ENCODE assay signal across 8 mouse cellular contexts in the genomic region with DNA sequence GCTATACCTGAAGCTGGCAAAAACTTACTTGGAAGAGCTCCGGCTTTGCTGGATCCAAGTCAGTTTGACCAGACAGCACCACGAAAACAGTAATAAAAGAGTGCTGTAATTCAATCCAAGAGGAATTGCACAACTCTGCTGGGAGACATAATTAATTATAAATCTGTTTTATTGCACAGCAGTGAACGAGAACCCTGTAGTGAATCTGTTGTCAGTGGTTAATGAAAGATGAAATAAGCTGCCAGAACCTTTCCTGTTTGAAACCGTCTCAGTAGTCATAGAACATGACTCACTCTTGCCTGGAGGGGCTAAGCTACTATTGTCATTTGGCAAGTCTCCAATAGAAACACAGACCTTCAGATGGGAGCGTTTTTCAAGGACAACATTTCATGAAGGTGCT. TPM values are rescaled to one million over a fixed set of nuclear protein-coding genes. Genes with fewer than 3 reads are reported as not detected.
DNase-seq lines count a peak whose midpoint lies in the region; ATAC-seq and TF ChIP-seq lines count a peak whose summit lies in the region.

No protein-coding gene starts in this region.

- no peaks in the 10 kb centered on the region for H3K9me3 ChIP-seq in ES-E14 (ENCODE audit: control insufficient read depth, insufficient read depth, low read depth, low read length)
- H3K9me3 ChIP-seq in forebrain, embryonic 12.5 days, result no peaks in the 10 kb centered on the region
- H3K9me3 ChIP-seq in limb, embryonic 10.5 days (replicated peaks), result no peaks in the 10 kb centered on the region

- no peak overlapping the region for H3K27ac ChIP-seq in ES-E14 (ENCODE audit: insufficient read depth, low read depth, low read length, poor library complexity, severe bottlenecking)
- H3K27ac ChIP-seq in forebrain, embryonic 12.5 days, result no peak overlapping the region; the same call in 1 of the 2 replicates
- H3K27ac ChIP-seq in limb, embryonic 10.5 days, result peak overlapping the region; percentile 98
- peak overlapping the region; percentile 98 for H3K27ac ChIP-seq in small intestine, adult 2 months (ENCODE audit: insufficient read depth, low read depth, low read length)

- in situ Hi-C loops in ES-E14 (cut with MboI; ENCODE audit: low sequenced_read_pairs in 2 of 2, unreplicated experiment in 2 of 2), result no loop called here

- DNase-seq in heart, adult 11 months, result peak; percentile 87
- no peak for DNase-seq in heart, postnatal 14 days
- no peak for DNase-seq in ES-E14 (ENCODE audit: low read depth, low spot score)
- no peak for DNase-seq in limb, embryonic 10.5 days (ENCODE audit: low spot score)
- DNase-seq in ovary, postnatal 14 days (ENCODE audit: low spot score), result no peak
- DNase-seq in gastrocnemius, postnatal 14 days, result no peak

- peak overlapping the region; percentile 60; the same call in 1 of the 2 replicates for H3K9ac ChIP-seq in ES-E14 (ENCODE audit: insufficient read depth, low read depth, low read length, poor library complexity, severe bottlenecking)
- peak overlapping the region; percentile 75; the same call in 1 of the 2 replicates for H3K9ac ChIP-seq in forebrain, embryonic 12.5 days

- peak overlapping the region; percentile 98 to 99 for H3K4me3 ChIP-seq in ES-E14 (ENCODE audit: insufficient read depth in 1 of 2, low read depth in 1 of 2, low read length in 2 of 2, poor library complexity in 1 of 2, severe bottlenecking in 1 of 2)
- H3K4me3 ChIP-seq in forebrain, embryonic 12.5 days (replicated peaks), result peak overlapping the region; percentile 69
- H3K4me3 ChIP-seq in limb, embryonic 10.5 days, result peak overlapping the region; percentile 71
- no peak overlapping the region for H3K4me3 ChIP-seq in small intestine, adult 2 months (ENCODE audit: low read depth, low read length)

- 62% methylated on average over 5 of the region's 5 CpGs for WGBS in forebrain, embryonic 12.5 days
- WGBS in limb, embryonic 10.5 days, result 67% methylated on average over 5 of the region's 5 CpGs
- WGBS in small intestine, adult 2 months, result 6% methylated on average over 5 of the region's 5 CpGs

- peaks cover 2 to 3% of the 10 kb centered on the region in 2 experiments; a peak in 2 of 4 replicates for H3K4me1 ChIP-seq in ES-E14 (ENCODE audit: control insufficient read depth in 2 of 2, insufficient read depth in 2 of 2, low read length in 2 of 2, poor library complexity in 1 of 2)
- H3K4me1 ChIP-seq in forebrain, embryonic 12.5 days, result peaks cover 17% of the 10 kb centered on the region
- peaks cover 10% of the 10 kb centered on the region for H3K4me1 ChIP-seq in limb, embryonic 10.5 days
- peaks cover 5% of the 10 kb centered on the region for H3K4me1 ChIP-seq in small intestine, adult 2 months (ENCODE audit: control insufficient read depth, insufficient read depth, insufficient read length, low read length)

- TF ChIP-seq CTCF in small intestine, adult 2 months (IDR thresholded peaks at IDR 0.05; ENCODE audit: extremely low read depth, insufficient read length, insufficient replicate concordance, low read depth, low read length), result no peak

- TF ChIP-seq POLR2A in small intestine, adult 2 months (IDR thresholded peaks at IDR 0.05; ENCODE audit: low read depth, low read length), result no peak

- H3K36me3 ChIP-seq in ES-E14 (ENCODE audit: control insufficient read depth, insufficient read depth, low read length, poor library complexity, severe bottlenecking), result no peaks in the 10 kb centered on the region
- no peaks in the 10 kb centered on the region for H3K36me3 ChIP-seq in forebrain, embryonic 12.5 days (replicated peaks)
- peaks cover 5% of the 10 kb centered on the region; the same call in 1 of the 2 replicates for H3K36me3 ChIP-seq in limb, embryonic 10.5 days
- no peaks in the 10 kb centered on the region for H3K36me3 ChIP-seq in small intestine, adult 2 months (ENCODE audit: control insufficient read depth, insufficient read depth, low read length)

- H3K27me3 ChIP-seq in forebrain, embryonic 12.5 days, result no peaks in the 10 kb centered on the region
- no peaks in the 10 kb centered on the region for H3K27me3 ChIP-seq in limb, embryonic 10.5 days (ENCODE audit: low read depth, poor library complexity, severe bottlenecking)
- no peaks in the 10 kb centered on the region for H3K27me3 ChIP-seq in small intestine, adult 2 months (ENCODE audit: control insufficient read depth, insufficient read depth, low read length)

- intact Hi-C loops in heart, postnatal 14 days (cut with DNase I), result no loop called here
- intact Hi-C loops in gastrocnemius, postnatal 14 days (cut with DNase I; ENCODE audit: low total_unique reads), result no loop called here

- no peak for ATAC-seq in forebrain, embryonic 12.5 days (ENCODE audit: low FRiP score)

- peak overlapping the region; percentile 94 for H3K4me2 ChIP-seq in forebrain, embryonic 12.5 days

TF ChIP-seq in ES-E14, 5 proteins besides CTCF, POLR2A, EP300 and RAD21:
- TF ChIP-seq ZC3H11A (IDR thresholded peaks at IDR 0.05; ENCODE audit: borderline replicate concordance, low read depth, low read length) (no peak), ZNF384 (IDR thresholded peaks at IDR 0.05; ENCODE audit: low read depth, low read length) (no peak), MAFK (IDR thresholded peaks at IDR 0.05; ENCODE audit: insufficient read depth, low read depth, low read length) (no peak), HCFC1 (IDR thresholded peaks at IDR 0.05; ENCODE audit: borderline replicate concordance, insufficient read depth, low read length) (no peak), CHD2 (IDR thresholded peaks at IDR 0.05; ENCODE audit: low read depth, low read length) (no peak)

RNA-seq across cellular contexts. Expression of a gene that starts 0.7 kb away (rescaled TPM):
- total RNA-seq in heart, postnatal 14 days (2021), result 10 to 100 TPM; 20.0 to 20.1 TPM
- 32.1 and 38.8 TPM in 2 replicates for total RNA-seq in ES-E14 (2012; rRNA removed)
- 75.8 and 79.3 TPM in 2 replicates for polyA plus RNA-seq in forebrain, embryonic 12.5 days (2016; fragmentation: Nextera tagmentation; extraction: Ambion mirVana)
- 48.2 and 54.3 TPM in 2 replicates for polyA plus RNA-seq in limb, embryonic 10.5 days (2016; fragmentation: Nextera tagmentation; extraction: Ambion mirVana)
- polyA plus RNA-seq in small intestine, adult 2 months (2012; rRNA removed), result 1.9 and 5.2 TPM in 2 replicates
- 10 to 100 TPM; 17.6 to 19.2 TPM for total RNA-seq in gastrocnemius, postnatal 14 days (2021)

RNA-seq across cellular contexts. Expression of a gene that starts 22.8 kb away (rescaled TPM):
- total RNA-seq in heart, postnatal 14 days (2021), result 10 to 100 TPM; 24.8 to 26.5 TPM
- total RNA-seq in ES-E14 (2012; rRNA removed), result 25.2 and 26.5 TPM in 2 replicates
- 96.0 and 102 TPM in 2 replicates for polyA plus RNA-seq in forebrain, embryonic 12.5 days (2016; fragmentation: Nextera tagmentation; extraction: Ambion mirVana)
- polyA plus RNA-seq in limb, embryonic 10.5 days (2016; fragmentation: Nextera tagmentation; extraction: Ambion mirVana), result 63.3 and 80.1 TPM in 2 replicates
- 1.7 and 2.9 TPM in 2 replicates for polyA plus RNA-seq in small intestine, adult 2 months (2012; rRNA removed)
- total RNA-seq in gastrocnemius, postnatal 14 days (2021), result 10 to 100 TPM; 10.9 to 13.4 TPM

RNA-seq across cellular contexts. Expression of a gene that starts 23.1 kb away (rescaled TPM):
- total RNA-seq in heart, postnatal 14 days (2021), result 10 to 100 TPM; 20.3 to 23.6 TPM
- 34.4 and 34.9 TPM in 2 replicates for total RNA-seq in ES-E14 (2012; rRNA removed)
- polyA plus RNA-seq in forebrain, embryonic 12.5 days (2016; fragmentation: Nextera tagmentation; extraction: Ambion mirVana), result 74.6 and 77.5 TPM in 2 replicates
- 52.4 and 53.9 TPM in 2 replicates for polyA plus RNA-seq in limb, embryonic 10.5 days (2016; fragmentation: Nextera tagmentation; extraction: Ambion mirVana)
- 1.4 and 2.4 TPM in 2 replicates for polyA plus RNA-seq in small intestine, adult 2 months (2012; rRNA removed)
- 10 to 100 TPM; 12.8 to 16.8 TPM for total RNA-seq in gastrocnemius, postnatal 14 days (2021)

Comparison
In these comparisons a context has a peak if more than half of its experiments do, and no peak if none do; other contexts are left out.
1. H3K27ac ChIP-seq: peak in limb, embryonic 10.5 days (single experiment) and small intestine, adult 2 months (single experiment); none in ES-E14 (single experiment) and forebrain, embryonic 12.5 days (single experiment).